Mouse (Mus musculus): ENCODE results near the gene Rabggtb. TPM values are rescaled to one million over a fixed set of nuclear protein-coding genes. Genes with fewer than 3 reads are reported as not detected.

The Rabggtb gene
- polyA plus RNA-seq, 1 experiment from 2014 or later: 64.3 TPM

- no peak for ATAC-seq (replicated peaks; ENCODE audit: extremely low read depth, insufficient read depth, low FRiP score)
- H3K27ac ChIP-seq (ENCODE audit: low read length): no peak overlapping the region
- 75% methylated on average over 10 of the region's 10 CpGs for WGBS
Measured at GRCm38 (mm10) chr3:153858350-153859001, 54.3 kb downstream of the Rabggtb start.

More at GRCm38 (mm10) chr3:153858350-153859001, 54.3 kb downstream of the Rabggtb start:
- Histone ChIP-seq H3K9me3 (replicated peaks; ENCODE audit: control insufficient read depth, low read length) (no peaks in the 10 kb centered on the region), H3K9ac (ENCODE audit: low read length) (no peak overlapping the region), H3K4me1 (ENCODE audit: control insufficient read depth, insufficient read depth, low read length) (no peaks in the 10 kb centered on the region), H3K4me2 (ENCODE audit: low read depth, low read length) (no peak overlapping the region), H3K36me3 (ENCODE audit: control insufficient read depth, insufficient read depth) (no peaks in the 10 kb centered on the region), H3K4me3 (ENCODE audit: low read length) (no peak overlapping the region), H3K27me3 (ENCODE audit: control insufficient read depth, insufficient read depth, low read length) (no peaks in the 10 kb centered on the region)

Other genes starting within 250 kb of the Rabggtb start
- gene St6galnac3, start 187.8 kb downstream of the Rabggtb start, polyA plus RNA-seq (2015; fragmentation: Nextera tagmentation; extraction: Ambion mirVana): 20.1 and 20.8 TPM in 2 replicates
- 0.14 and 0.15 TPM in 2 replicates for gene Asb17, start 68.8 kb downstream of the Rabggtb start, polyA plus RNA-seq (2015; fragmentation: Nextera tagmentation; extraction: Ambion mirVana)
- 0.12 TPM in 2 replicates for gene Msh4, start 6.9 kb downstream of the Rabggtb start, polyA plus RNA-seq (2015; fragmentation: Nextera tagmentation; extraction: Ambion mirVana)
- gene Acadm, start 31.6 kb upstream of the Rabggtb start, polyA plus RNA-seq (2015; fragmentation: Nextera tagmentation; extraction: Ambion mirVana): 335 and 384 TPM in 2 replicates
- gene Slc44a5, start 60.4 kb upstream of the Rabggtb start, polyA plus RNA-seq (2015; fragmentation: Nextera tagmentation; extraction: Ambion mirVana): 0.40 and 0.56 TPM in 2 replicates